Mouse (Mus musculus) liver, embryonic 15.5 days (tissue): ENCODE data around the gene Nmnat1. TPM values are rescaled to one million over a fixed set of nuclear protein-coding genes. Genes with fewer than 3 reads are reported as not detected.

ENCODE experiments used
- polyA plus RNA-seq: library from polyadenylated mRNA; unstranded; fragments of >200 nt; fragmentation: Nextera tagmentation; extraction: Ambion mirVana; gene quantifications from 2 replicates; pipeline ENCODE4 v1.2.1, GENCODE M21; 2015

The Nmnat1 gene
- polyA plus RNA-seq, 1 experiment from 2014 or later, result 5.1 TPM

Other genes starting within 250 kb of the Nmnat1 start
- 5.6 and 6.0 TPM in 2 replicates for gene Kif1b, start 177.5 kb downstream of the Nmnat1 start, polyA plus RNA-seq
- 10.2 and 14.8 TPM in 2 replicates for gene Ube4b, start 58.5 kb downstream of the Nmnat1 start, polyA plus RNA-seq
- gene Rbp7, start 30.2 kb downstream of the Nmnat1 start, polyA plus RNA-seq, result not detected in 2 replicates
- 0.20 TPM in 1 of 2 replicates, not detected in the other for gene Tmem274, start 7.8 kb downstream of the Nmnat1 start, polyA plus RNA-seq
- 10.3 and 11.9 TPM in 2 replicates for gene Lzic, start within 50 bp of the Nmnat1 start, polyA plus RNA-seq
- gene Ctnnbip1, start 33.0 kb upstream of the Nmnat1 start, polyA plus RNA-seq, result 5.9 and 6.9 TPM in 2 replicates
- 2.0 and 2.5 TPM in 2 replicates for gene Clstn1, start 101.3 kb upstream of the Nmnat1 start, polyA plus RNA-seq
- 7.2 and 7.3 TPM in 2 replicates for gene Pik3cd, start 217.4 kb upstream of the Nmnat1 start, polyA plus RNA-seq